1 mouse cellular context compared by ENCODE assay signal in genomic region chr15:78572270-78572600, GRCm38 (mm10).
TF ChIP-seq lines count a peak whose summit lies in the region.

No protein-coding gene starts in this region.

TF ChIP-seq in MEL, 35 proteins besides CTCF, POLR2A, EP300 and RAD21:
- TF ChIP-seq CHD2 (IDR thresholded peaks at IDR 0.05; ENCODE audit: low read length) (no peak), MEF2A (IDR thresholded peaks at IDR 0.05; ENCODE audit: extremely low read depth, insufficient replicate concordance, low read depth, low read length, poor library complexity, severe bottlenecking) (no peak), MAX (IDR thresholded peaks at IDR 0.05; ENCODE audit: low read length) (no peak), POLR2AphosphoS2 (IDR thresholded peaks at IDR 0.05; ENCODE audit: low read length) (no peak), E2F4 (IDR thresholded peaks at IDR 0.05; ENCODE audit: borderline replicate concordance, low read depth, low read length) (no peak), ETS1 (IDR thresholded peaks at IDR 0.05; ENCODE audit: low read depth, low read length) (no peak), TBP (IDR thresholded peaks at IDR 0.05; ENCODE audit: low read depth, low read length) (no peak), BHLHE40 (IDR thresholded peaks at IDR 0.05; ENCODE audit: borderline replicate concordance, low read depth, low read length) (no peak), MYC (IDR thresholded peaks at IDR 0.05; ENCODE audit: low read depth, low read length) (no peak)
